Mouse (Mus musculus) midbrain, embryonic 13.5 days (tissue): ENCODE measurements around the gene Mphosph10. TPM values are rescaled to one million over a fixed set of nuclear protein-coding genes. Genes with fewer than 3 reads are reported as not detected.
A peak's percentile ranks its signal among the peaks of the same experiment; 100 is the strongest.

ENCODE experiments used
- ATAC-seq: fragments of 200-750 bp; cut with Nextera tagmentation; 2 replicates; pipeline ENCODE4 v1.8.0; 2017; ENCODE audit warnings: mild to moderate bottlenecking, moderate TSS enrichment, moderate library complexity
- H3K27ac ChIP-seq: fragments of 300-500 bp; sonication (generic); 2 replicates; pipeline ENCODE4 v1.5.1; 2015; ENCODE audit warnings: inconsistent platforms, mild to moderate bottlenecking, moderate library complexity
- H3K27me3 ChIP-seq: fragments of 300-500 bp; sonication (generic); 2 replicates; pipeline ENCODE4 v1.6.1; 2015; ENCODE audit warnings: mild to moderate bottlenecking, inconsistent platforms
- H3K36me3 ChIP-seq: fragments of 300-500 bp; sonication (generic); 2 replicates; pipeline ENCODE4 v1.6.1; 2015; ENCODE audit warnings: mild to moderate bottlenecking, inconsistent platforms
- H3K4me1 ChIP-seq: fragments of 300-500 bp; sonication (generic); replicated peaks from 2 replicates; pipeline ENCODE4 v1.6.1; 2015; ENCODE audit warnings: inconsistent platforms
- H3K4me2 ChIP-seq: fragments of 300-500 bp; sonication (generic); replicated peaks from 2 replicates; pipeline ENCODE4 v1.6.1; 2015; ENCODE audit warnings: moderate library complexity, mild to moderate bottlenecking, inconsistent platforms
- H3K4me3 ChIP-seq: fragments of 300-500 bp; sonication (generic); replicated peaks from 2 replicates; pipeline ENCODE4 v1.5.1; 2015; ENCODE audit warnings: mild to moderate bottlenecking, inconsistent platforms
- H3K9ac ChIP-seq: fragments of 300-500 bp; sonication (generic); replicated peaks from 2 replicates; pipeline ENCODE4 v1.6.1; 2015; ENCODE audit warnings: mild to moderate bottlenecking, inconsistent platforms
- H3K9me3 ChIP-seq: fragments of 300-500 bp; sonication (generic); 2 replicates; pipeline ENCODE4 v1.6.1; 2016; ENCODE audit warnings: mild to moderate bottlenecking, inconsistent platforms
- WGBS: fragments of 180-500 bp; shearing (Covaris S2); methylation state at CpG from one replicate; pipeline ENCODE4 v1.1.7; 2015; 5-methylcytosine and 5-hydroxymethylcytosine counted together
- polyA plus RNA-seq: library from polyadenylated mRNA; unstranded; fragments of >200 nt; fragmentation: Nextera tagmentation; extraction: Ambion mirVana; gene quantifications from 2 replicates; pipeline ENCODE4 v1.2.1, GENCODE M21; 2015

The Mphosph10 gene
- polyA plus RNA-seq, 1 experiment from 2014 or later: 31.1 TPM

GRCm38 (mm10) chr7:64371940-64372878 is 19.9 kb downstream of the Mphosph10 start:
- no peaks in the 10 kb centered on the region for H3K27me3 ChIP-seq
- no peak overlapping the region for H3K9ac ChIP-seq
- no peak overlapping the region for H3K27ac ChIP-seq
- peaks cover 27% of the 10 kb centered on the region for H3K36me3 ChIP-seq
- no peak for ATAC-seq
- peaks cover 15% of the 10 kb centered on the region for H3K4me1 ChIP-seq
- no peak overlapping the region for H3K4me2 ChIP-seq
- H3K9me3 ChIP-seq: no peaks in the 10 kb centered on the region
- H3K4me3 ChIP-seq: 0 out of 2 replicates have a peak overlapping the region, but pooled peaks have one; percentile 69
- WGBS: 91% methylated on average over 23 of the region's 23 CpGs

GRCm38 (mm10) chr7:64369841-64370240 is 22.2 kb downstream of the Mphosph10 start:
- no peak for ATAC-seq
- Histone ChIP-seq H3K36me3 (peaks cover 30% of the 10 kb centered on the region), H3K4me1 (peaks cover 15% of the 10 kb centered on the region), H3K4me3 (no peak overlapping the region), H3K9me3 (no peaks in the 10 kb centered on the region), H3K4me2 (no peak overlapping the region), H3K9ac (no peak overlapping the region), H3K27ac (no peak overlapping the region), H3K27me3 (no peaks in the 10 kb centered on the region)
- 88% methylated on average over 6 of the region's 6 CpGs for WGBS

- 93% methylated on average over 5 of the region's 5 CpGs for WGBS
- H3K9ac ChIP-seq: no peak overlapping the region
- H3K27me3 ChIP-seq: no peaks in the 10 kb centered on the region
- no peaks in the 10 kb centered on the region for H3K9me3 ChIP-seq
- H3K27ac ChIP-seq: no peak overlapping the region
- H3K4me1 ChIP-seq: no peaks in the 10 kb centered on the region
- H3K4me2 ChIP-seq: no peak overlapping the region
- peaks cover 66% of the 10 kb centered on the region for H3K36me3 ChIP-seq
- ATAC-seq: no peak
- no peak overlapping the region for H3K4me3 ChIP-seq
Observed at GRCm38 (mm10) chr7:64365863-64366262, 26.2 kb downstream of the Mphosph10 start.

GRCm38 (mm10) chr7:64360586-64360945 is 31.5 kb downstream of the Mphosph10 start:
- H3K27ac ChIP-seq: no peak overlapping the region
- H3K4me2 ChIP-seq: no peak overlapping the region
- no peaks in the 10 kb centered on the region for H3K4me1 ChIP-seq
- no peaks in the 10 kb centered on the region for H3K27me3 ChIP-seq
- no peak for ATAC-seq
- H3K9ac ChIP-seq: no peak overlapping the region
- H3K36me3 ChIP-seq: peaks cover 76% of the 10 kb centered on the region
- 60% methylated on average over 3 of the region's 3 CpGs for WGBS
- H3K9me3 ChIP-seq: no peaks in the 10 kb centered on the region
- H3K4me3 ChIP-seq: no peak overlapping the region

GRCm38 (mm10) chr7:64359943-64360585 is 32.0 kb downstream of the Mphosph10 start:
- Histone ChIP-seq H3K4me2 (no peak overlapping the region), H3K27ac (no peak overlapping the region), H3K27me3 (no peaks in the 10 kb centered on the region), H3K9ac (no peak overlapping the region), H3K36me3 (peaks cover 76% of the 10 kb centered on the region), H3K4me1 (no peaks in the 10 kb centered on the region), H3K4me3 (no peak overlapping the region), H3K9me3 (no peaks in the 10 kb centered on the region)
- no peak for ATAC-seq
- 89% methylated on average over 20 of the region's 20 CpGs for WGBS

- H3K4me1 ChIP-seq: peaks cover 6% of the 10 kb centered on the region
- no peak overlapping the region for H3K4me3 ChIP-seq
- no peak overlapping the region for H3K4me2 ChIP-seq
- no peak overlapping the region for H3K27ac ChIP-seq
- H3K36me3 ChIP-seq: peaks cover 68% of the 10 kb centered on the region
- ATAC-seq: no peak
- H3K9me3 ChIP-seq: no peaks in the 10 kb centered on the region
- 85% methylated on average over 6 of the region's 6 CpGs for WGBS
- no peaks in the 10 kb centered on the region for H3K27me3 ChIP-seq
- H3K9ac ChIP-seq: no peak overlapping the region
Observed at GRCm38 (mm10) chr7:64358666-64359065, 33.4 kb downstream of the Mphosph10 start.

- Histone ChIP-seq H3K9ac (no peak overlapping the region), H3K27me3 (no peaks in the 10 kb centered on the region), H3K4me2 (no peak overlapping the region), H3K4me1 (peaks cover 6% of the 10 kb centered on the region), H3K27ac (no peak overlapping the region), H3K4me3 (no peak overlapping the region), H3K36me3 (peaks cover 68% of the 10 kb centered on the region), H3K9me3 (no peaks in the 10 kb centered on the region)
- no peak for ATAC-seq
- 93% methylated on average over 9 of the region's 9 CpGs for WGBS
Observed at GRCm38 (mm10) chr7:64357405-64357804, 34.7 kb downstream of the Mphosph10 start.

GRCm38 (mm10) chr7:64356661-64357060 is 35.4 kb downstream of the Mphosph10 start:
- Histone ChIP-seq H3K9ac (no peak overlapping the region), H3K36me3 (peaks cover 63% of the 10 kb centered on the region), H3K4me3 (no peak overlapping the region), H3K4me2 (no peak overlapping the region), H3K27ac (no peak overlapping the region), H3K27me3 (no peaks in the 10 kb centered on the region), H3K9me3 (no peaks in the 10 kb centered on the region), H3K4me1 (peaks cover 6% of the 10 kb centered on the region)
- no peak for ATAC-seq
- WGBS: 93% methylated on average over 5 of the region's 5 CpGs

GRCm38 (mm10) chr7:64354206-64354605 is 37.9 kb downstream of the Mphosph10 start:
- WGBS: 19% methylated on average over 14 of the region's 14 CpGs
- Histone ChIP-seq H3K9ac (no peak overlapping the region), H3K9me3 (no peaks in the 10 kb centered on the region), H3K4me2 (no peak overlapping the region), H3K4me1 (peaks cover 12% of the 10 kb centered on the region), H3K36me3 (peaks cover 55% of the 10 kb centered on the region), H3K27me3 (no peaks in the 10 kb centered on the region), H3K4me3 (no peak overlapping the region), H3K27ac (no peak overlapping the region)
- ATAC-seq: no peak

GRCm38 (mm10) chr7:64351087-64351486 is 41.0 kb downstream of the Mphosph10 start:
- no peaks in the 10 kb centered on the region for H3K9me3 ChIP-seq
- no peak overlapping the region for H3K9ac ChIP-seq
- peaks cover 12% of the 10 kb centered on the region for H3K4me1 ChIP-seq
- no peak overlapping the region for H3K4me3 ChIP-seq
- ATAC-seq: peak; percentile 28; the same call in 1 of the 2 replicates
- no peaks in the 10 kb centered on the region for H3K27me3 ChIP-seq
- H3K36me3 ChIP-seq: peaks cover 54% of the 10 kb centered on the region
- peak overlapping the region; percentile 56; the same call in 1 of the 2 replicates for H3K27ac ChIP-seq
- 67% methylated on average over 4 of the region's 4 CpGs for WGBS
- no peak overlapping the region for H3K4me2 ChIP-seq

GRCm38 (mm10) chr7:64349147-64349861 is 42.8 kb downstream of the Mphosph10 start:
- 86% methylated on average over 15 of the region's 15 CpGs for WGBS
- Histone ChIP-seq H3K9ac (no peak overlapping the region), H3K9me3 (no peaks in the 10 kb centered on the region), H3K4me2 (no peak overlapping the region), H3K27ac (no peak overlapping the region), H3K27me3 (no peaks in the 10 kb centered on the region), H3K36me3 (peaks cover 57% of the 10 kb centered on the region), H3K4me1 (peaks cover 10% of the 10 kb centered on the region), H3K4me3 (no peak overlapping the region)
- ATAC-seq: 0 out of 2 replicates have a peak, but pooled peaks have one; percentile 32

- no peak overlapping the region for H3K9ac ChIP-seq
- H3K27ac ChIP-seq: no peak overlapping the region
- peaks cover 7% of the 10 kb centered on the region for H3K4me1 ChIP-seq
- ATAC-seq: no peak
- H3K27me3 ChIP-seq: no peaks in the 10 kb centered on the region
- WGBS: 94% methylated on average over 1 of the region's 1 CpGs
- H3K9me3 ChIP-seq: no peaks in the 10 kb centered on the region
- no peak overlapping the region for H3K4me2 ChIP-seq
- H3K36me3 ChIP-seq: peaks cover 44% of the 10 kb centered on the region
- H3K4me3 ChIP-seq: no peak overlapping the region
Observed at GRCm38 (mm10) chr7:64347813-64348212, 44.3 kb downstream of the Mphosph10 start.
